Mouse (Mus musculus): ENCODE results near the gene Disp1. TPM values are rescaled to one million over a fixed set of nuclear protein-coding genes. Genes with fewer than 3 reads are reported as not detected.

The Disp1 gene
- 10 to 100 TPM in 1 of 2 experiments, 1 to 10 TPM in 1; 9.5 to 10.6 TPM for total RNA-seq (2023)

GRCm38 (mm10) chr1:183220796-183221718, at the start of gene Disp1:
Disp1 (minus strand) TSS chr1:183221522.

Other genes starting within 250 kb of the Disp1 start
- 10 to 100 TPM; 58.1 to 67.1 TPM for gene Aida, start 75.1 kb upstream of the Disp1 start, total RNA-seq (2023)
- gene Brox, start 75.7 kb upstream of the Disp1 start, total RNA-seq (2023), result 10 to 100 TPM; 51.8 to 58.5 TPM
- gene Mia3, start 148.0 kb upstream of the Disp1 start, total RNA-seq (2023), result 100 to 1,000 TPM; 152 to 184 TPM
- gene Taf1a, start 167.5 kb upstream of the Disp1 start, total RNA-seq (2023), result 1 to 10 TPM; 7.6 to 9.6 TPM
- not detected for gene Hhipl2, start 196.7 kb upstream of the Disp1 start, total RNA-seq (2023)

Measured in monocyte, adult 59 days (primary cell).